Mouse (Mus musculus) heart, postnatal 25 days (tissue): ENCODE measurements at regions not wholly inside any gene's neighbourhood (a gene's known extent, or its start where the extent isn't known, plus 50 kb on each side); places are given as distances from the start of the nearest gene placed in this dataset.

Experiments used
- DNase-seq: peaks from one replicate; pipeline ENCODE4 v3.0.0; 2022; ENCODE audit warnings: low spot score
- intact Hi-C: fragments of 180-260 bp; cut with DNase I; formaldehyde crosslinking; loops from one replicate; pipeline ENCODE4 v1.15.1; 2025

DNA sequence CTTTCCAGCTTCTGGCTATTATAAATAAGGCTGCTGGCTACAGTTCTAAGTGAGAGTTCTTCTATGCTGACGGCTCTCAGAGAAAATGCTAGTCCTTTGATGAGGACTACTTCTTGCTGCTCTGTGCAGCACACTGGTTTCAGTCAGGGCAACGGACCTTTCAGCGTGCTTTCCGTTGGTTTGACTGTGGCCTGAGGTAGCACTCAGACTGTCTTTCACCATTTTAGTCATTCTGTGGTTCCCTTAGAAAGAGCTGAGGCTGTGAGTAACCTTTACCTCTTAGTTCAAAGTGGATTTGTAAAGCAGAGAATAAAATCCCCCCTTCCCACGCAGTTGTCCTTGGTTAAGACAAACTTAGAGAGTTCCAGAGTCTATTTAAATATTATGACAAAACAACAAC lies 110.0 kb upstream of the Cdkn2b start:
- intact Hi-C loops: no loop called here
- no peak for DNase-seq

DNA sequence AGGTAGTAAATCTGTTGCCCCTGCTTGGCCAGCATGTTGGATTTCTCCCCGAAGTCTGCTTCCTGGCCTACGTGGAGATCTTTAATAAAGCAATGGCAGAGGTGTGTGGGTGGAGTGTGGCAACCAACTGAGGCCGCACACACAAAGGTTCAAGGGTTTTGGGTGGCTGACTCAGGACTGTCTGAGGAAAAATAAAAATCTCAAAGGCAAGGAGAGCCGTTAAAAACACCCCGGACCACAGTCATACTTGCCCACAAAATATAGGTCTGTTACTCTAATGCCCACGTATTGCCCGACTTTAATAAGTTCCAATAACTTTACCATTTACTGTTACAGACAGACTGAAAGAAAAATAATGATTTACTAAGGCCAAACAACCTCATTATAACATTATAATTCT lies 108.7 kb upstream of the Cdkn2b start:
- no peak for DNase-seq
- intact Hi-C loops: no loop called here

DNA sequence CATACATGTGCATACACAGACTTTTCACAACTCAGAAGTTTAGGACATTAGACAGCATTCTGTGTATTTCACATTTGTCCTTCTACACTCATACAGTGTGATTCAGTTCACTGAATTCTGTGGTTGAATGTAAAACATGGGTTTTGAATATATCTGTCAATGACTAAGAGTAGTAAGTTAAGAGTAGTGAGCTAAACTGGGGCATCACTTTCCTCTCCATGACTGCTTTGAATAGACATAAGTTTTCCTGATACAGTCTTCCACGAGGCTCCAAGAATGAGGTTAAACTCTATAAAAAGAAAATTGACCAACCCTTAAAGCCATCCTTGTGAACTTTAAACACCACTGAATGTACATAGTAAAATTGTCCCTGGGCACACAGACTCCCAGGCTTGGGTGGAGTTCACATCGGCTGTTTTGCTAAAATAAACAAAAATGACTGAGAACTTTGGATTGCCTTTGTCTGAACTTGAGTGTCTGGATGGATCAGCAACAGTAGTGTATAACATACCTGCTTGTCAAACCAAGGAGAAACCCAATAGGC lies 94.9 kb upstream of the Cdkn2b start:
- DNase-seq: no peak
- intact Hi-C loops: no loop called here

DNA sequence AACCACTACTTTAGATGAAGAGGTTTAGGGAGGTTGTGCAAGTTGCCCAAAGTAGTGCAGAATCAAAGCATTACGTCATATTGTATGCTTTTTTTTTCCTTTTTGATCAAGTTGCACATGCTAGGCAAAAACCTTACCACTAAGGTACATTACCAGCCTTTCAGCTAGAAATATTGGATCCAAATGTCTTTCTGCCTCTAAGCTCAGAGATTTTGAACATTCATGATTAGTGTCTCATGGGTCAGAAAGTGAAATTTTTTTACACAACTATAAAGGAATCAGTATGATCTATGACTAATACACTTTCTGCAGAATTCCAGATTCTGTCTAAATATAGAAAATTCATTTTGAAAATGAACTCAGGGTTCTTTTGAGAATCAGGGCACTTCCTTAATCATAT lies 92.3 kb upstream of the Cdkn2b start:
- intact Hi-C loops: no loop called here
- no peak for DNase-seq

DNA sequence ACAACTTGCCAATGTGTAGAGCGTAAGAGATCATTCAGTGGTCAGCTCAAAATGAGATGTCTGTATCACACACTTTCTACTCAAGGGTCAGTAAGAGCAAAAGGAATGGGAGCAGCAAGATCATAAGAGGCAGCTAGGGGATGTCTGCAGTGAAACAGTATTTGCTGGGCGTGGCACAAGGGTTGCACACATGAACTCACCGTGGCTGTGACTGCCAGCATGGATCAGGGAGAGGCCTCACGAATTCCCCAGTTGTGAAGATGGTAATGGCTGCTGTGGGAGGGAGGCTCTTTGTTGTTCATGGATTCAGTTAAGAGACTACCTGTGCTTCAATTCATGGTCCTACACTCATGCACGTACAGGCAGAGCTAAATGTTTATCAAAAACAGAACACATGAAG lies 91.5 kb upstream of the Cdkn2b start:
- intact Hi-C loops: no loop called here
- no peak for DNase-seq

DNA sequence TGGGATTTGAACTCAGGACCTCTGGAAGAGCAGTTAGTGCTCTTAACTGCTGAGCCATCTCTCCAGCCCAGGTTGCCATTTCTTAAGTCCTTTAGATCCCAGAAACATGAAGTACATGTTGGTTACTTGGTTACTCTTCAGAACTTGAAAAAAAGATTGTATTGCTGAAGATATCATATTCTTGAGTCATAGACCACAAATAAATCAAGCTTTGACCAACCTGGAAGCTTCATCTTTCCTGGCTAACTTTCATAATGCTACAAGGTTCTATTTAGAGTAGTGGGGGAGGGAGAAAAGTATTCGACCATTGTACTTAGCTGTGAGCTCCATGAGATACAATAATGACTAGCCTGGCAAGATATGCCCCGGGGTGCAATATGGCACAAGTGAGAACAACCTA lies 90.9 kb upstream of the Cdkn2b start:
- DNase-seq: no peak
- intact Hi-C loops: no loop called here

DNA sequence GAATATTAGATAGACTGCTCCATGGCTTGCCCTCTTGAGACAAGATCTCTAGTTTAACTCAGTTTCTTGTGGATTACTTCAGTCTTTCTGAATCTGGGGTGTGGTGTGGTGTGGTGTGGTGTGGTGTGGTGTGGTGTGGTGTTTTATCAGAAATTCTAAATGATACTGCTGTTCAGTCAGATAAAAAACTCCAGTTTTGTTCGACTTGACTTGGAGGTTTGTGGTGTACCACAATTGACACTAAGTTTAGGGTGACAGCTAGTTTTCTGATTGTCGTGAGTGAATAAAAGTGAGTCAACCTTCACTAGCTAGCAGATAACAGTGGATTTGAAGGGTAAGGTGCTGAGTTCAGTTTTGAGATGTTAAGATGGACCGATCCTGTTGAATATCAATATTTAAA lies 89.5 kb upstream of the Cdkn2b start:
- intact Hi-C loops: no loop called here
- DNase-seq: no peak

DNA sequence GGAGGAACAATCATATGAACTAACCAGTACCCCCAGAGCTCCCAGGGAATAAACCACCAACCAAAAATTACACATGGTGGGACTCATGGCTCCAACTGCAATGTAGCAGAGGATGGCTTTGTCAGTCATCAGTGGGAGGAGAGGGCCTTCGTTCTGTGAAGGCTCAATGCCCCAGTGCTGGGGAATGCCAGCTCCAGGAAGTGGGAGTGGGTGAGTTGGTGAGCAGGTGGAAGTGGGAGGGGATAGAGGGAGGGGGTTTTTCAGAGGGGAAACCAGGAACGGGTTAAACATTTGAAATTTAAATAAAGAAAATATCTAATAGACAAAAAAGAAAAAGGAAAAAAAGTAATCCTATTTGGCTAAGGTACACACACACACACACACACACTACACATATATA lies 88.4 kb upstream of the Cdkn2b start:
- DNase-seq: no peak
- intact Hi-C loops: no loop called here

DNA sequence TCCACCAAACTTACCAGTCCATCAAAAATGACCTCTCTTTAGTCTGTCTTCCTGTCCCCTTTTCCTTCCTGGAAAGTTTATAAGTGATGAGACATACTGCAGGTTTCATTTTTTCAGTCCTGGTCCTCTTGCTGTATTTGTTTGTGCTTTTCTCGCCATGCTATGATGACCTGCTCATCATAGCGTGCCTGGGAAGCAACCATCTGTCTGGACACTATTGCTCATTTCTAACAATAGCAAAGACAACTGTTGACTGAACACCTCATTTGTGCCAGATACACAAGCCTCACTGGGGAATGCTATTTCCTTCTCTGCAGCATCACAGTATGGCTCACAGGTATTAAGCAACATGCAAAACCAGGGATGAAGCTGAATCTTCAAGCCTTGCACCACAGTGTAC lies 85.2 kb upstream of the Cdkn2b start:
- intact Hi-C loops: no loop called here

DNA sequence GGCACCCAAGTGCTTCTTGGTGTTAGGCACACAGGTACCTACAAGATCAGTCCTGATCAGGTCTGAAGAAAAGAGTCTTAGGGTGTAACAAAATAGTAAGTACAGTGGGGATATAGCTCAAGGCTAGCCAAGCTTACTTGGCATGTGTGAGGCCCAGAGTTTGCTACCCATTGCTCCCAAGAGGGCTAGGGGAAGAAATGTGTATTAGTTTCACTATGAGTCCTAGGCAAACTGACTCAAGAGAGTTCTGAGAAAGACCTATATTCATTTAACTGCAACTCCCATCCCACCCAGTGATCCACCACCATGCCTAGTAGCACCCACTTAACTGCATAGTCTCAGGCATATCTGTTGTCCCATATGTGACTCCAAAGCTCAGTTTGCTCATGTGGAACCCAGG lies 84.5 kb upstream of the Cdkn2b start:
- intact Hi-C loops: no loop called here
- DNase-seq: no peak

More for the DNA sequence above, 85.2 kb upstream of the Cdkn2b start:
- DNase-seq: no peak

DNA sequence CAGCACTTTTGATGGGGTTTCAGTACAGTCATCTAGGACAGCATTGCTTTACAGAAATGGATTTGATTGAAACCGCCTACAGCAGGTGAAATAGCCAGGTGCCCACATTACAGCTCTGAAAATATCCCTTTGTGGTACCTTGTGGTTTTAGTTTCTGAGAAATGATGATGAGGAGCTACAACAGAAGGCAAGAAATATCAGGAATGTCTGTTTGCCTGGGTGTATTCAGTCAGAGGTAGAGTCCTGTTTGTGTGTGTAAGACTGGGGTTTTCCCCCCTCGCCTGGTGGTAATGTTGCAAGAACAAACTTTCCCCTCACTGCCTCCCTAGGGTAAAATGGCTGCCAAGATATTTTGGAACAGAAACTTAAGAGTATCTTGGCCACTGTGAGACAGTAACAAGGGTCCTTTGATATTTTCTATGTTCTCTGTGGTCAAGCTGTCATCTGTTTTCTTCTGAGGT lies 82.4 kb upstream of the Cdkn2b start:
- DNase-seq: peak; percentile 5
- intact Hi-C loops: no loop called here

DNA sequence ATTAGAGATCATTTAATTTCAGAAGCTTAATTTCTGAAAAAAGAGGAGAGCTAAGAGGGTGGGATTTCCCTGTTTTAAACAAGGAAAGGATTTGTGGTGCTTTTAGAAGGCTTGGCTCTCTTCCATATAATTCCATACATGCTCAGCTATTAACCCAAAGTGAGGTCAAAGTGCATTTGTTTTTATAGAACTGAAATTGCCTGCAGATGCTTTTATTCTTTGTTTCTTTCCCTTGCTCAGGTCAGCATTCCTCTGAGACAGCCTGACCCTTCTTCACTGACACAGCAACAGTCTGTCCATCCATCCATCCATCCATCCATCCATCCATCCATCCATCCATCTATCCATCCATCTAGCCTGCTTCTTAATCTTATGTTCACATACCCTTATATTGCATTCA lies 82.0 kb upstream of the Cdkn2b start:
- no peak for DNase-seq
- intact Hi-C loops: no loop called here

DNA sequence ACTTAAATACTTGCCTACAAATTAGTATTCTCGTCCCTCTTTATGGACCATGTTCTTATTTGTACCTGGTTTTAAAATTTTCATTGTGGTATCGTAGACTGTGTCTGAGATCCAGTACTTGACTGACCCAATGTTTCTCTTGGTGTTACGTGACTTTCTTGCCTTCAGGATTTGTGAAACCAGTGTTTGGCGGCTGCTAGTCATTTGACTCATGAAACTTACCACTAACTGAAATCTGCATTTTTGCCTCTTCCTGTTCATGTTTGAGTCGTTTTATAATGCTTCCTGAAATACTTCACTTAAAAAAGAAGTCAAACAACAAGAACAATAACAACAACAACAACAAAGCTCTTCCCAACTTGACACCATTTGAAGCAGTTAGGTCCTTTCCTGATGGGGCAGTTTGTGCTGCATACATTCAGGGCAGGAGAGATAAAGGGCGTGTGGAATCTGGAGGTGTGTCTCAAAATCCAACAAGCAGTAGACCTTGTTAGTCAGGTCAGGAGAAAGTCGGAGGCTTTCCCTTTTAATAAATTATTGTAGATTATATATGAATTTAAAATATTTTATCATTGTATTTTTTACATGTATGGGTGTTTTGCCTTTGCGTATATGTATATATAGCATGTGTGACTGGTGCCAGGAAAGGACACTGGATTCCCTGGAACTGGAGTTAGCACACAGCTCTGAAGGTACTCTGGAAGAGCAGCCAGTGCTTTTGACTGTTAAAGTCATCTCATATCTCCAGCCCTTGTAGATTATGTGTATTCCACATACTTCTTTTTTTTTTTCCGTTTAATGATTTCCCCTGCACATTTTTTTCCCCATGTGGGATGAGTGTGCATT lies 80.8 kb upstream of the Cdkn2b start:
- intact Hi-C loops: no loop called here
- no peak for DNase-seq

DNA sequence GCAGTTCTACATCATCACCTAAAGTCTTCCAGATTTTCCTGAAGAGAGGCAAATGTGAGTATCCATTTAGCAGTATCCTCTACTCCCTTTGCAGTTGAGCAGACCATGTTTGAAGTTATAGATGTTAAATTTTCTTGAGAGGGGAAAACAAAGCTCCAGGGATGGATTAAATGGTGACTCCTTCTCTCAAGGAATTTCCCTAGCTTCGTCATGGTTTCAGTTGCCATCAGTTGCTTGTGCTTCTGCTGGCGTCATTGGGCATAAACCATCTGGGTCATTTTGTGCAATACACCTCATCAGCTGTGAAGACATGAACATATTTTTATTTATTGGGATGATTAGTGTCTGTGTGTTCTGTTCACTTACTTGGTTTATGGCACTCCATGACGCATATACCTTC lies 72.7 kb upstream of the Cdkn2b start:
- DNase-seq: no peak
- intact Hi-C loops: no loop called here

DNA sequence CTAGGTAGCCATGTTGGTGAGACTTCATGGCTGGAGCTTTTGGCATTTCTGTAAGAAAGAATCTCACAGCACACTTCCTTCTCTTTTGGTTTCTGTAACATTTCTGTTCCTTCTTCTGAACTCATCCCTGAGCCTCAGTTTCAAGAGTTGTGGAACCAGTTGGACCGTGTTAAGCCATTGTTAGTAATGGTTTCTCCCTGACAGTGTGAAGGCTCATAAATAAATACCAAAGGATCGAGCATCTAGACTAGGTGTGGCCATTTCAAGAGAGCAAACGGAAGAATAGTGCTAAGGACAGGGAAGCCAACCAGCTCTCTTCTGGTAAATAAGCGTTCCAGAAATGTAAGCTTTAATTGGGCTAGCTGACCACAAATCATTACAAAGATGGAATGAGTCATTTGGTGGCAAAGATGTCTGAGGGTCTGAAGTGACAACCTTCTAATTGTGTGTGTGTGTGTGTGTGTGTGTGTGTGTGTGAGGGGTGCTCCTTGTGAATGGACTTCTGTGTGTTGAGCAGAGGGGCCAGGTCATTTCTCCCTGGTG lies 71.7 kb upstream of the Cdkn2b start:
- intact Hi-C loops: no loop called here
- DNase-seq: no peak

DNA sequence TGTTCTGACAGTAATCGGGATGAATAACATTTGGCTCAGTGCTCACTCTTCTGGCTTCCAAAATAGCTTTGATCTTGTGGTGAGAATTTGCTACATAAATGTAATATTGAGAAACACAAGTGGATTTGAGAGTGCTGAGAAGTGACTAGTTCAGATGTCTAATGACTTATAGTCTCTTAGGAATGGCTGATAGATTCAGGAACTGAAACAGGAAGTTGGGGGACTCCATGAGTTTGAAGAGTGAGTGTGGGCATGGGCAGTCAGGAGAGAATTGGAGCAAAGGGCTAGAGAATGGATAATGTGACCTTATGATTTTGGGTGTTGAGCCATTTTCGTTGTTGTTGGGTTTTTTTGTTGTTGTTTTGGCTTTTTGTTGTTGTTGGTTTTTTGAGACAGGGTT lies 70.9 kb upstream of the Cdkn2b start:
- intact Hi-C loops: no loop called here
- DNase-seq: no peak

DNA sequence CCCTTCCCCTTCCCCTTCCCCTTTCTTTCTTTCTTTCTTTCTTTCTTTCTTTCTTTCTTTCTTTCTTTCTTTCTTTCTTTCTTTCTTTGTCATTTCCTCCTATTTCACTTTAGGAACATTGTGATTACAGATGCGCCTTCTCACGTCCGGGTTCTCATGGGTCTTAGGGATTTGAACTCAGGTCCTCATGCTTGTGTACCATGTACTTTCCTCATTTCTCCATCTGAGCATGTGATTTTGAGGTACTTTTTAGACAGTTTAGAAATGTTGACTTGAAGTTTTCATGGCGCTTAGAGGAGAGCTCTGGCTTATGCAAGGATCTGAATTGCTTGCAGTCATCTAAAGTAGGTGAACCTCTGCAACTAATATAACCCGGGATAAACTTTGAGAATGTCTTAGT lies 70.2 kb upstream of the Cdkn2b start:
- DNase-seq: no peak
- intact Hi-C loops: no loop called here

DNA sequence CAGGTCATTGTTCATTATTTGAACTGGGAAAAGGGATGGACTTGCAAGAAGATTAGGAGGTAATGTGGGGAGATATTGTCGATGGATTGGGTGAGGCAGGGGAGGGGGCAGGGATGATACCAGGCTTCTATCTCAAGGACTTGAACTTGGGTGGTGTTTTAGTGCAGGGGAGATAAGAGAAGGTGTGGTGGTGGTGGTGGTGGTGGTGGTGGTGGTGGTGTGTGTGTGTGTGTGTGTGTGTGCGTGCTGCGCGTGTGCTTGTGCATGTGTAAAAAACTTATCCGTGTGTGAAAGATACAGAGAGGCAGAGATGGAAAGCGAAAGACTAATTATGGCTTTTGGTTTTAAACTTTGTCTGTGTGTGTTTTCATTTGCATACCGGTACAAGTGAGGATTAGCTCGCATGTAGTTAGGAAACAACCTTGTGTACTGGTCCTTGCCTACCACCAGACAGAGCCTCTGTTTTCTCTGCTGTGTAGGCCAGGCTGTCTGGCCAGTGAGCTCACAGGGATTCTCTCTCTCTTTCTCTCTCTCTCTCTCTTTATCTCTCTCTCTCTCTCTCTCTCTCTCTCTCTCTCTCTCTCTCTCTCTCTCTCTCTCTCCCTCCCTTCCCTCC lies 69.6 kb upstream of the Cdkn2b start:
- DNase-seq: no peak
- intact Hi-C loops: no loop called here

DNA sequence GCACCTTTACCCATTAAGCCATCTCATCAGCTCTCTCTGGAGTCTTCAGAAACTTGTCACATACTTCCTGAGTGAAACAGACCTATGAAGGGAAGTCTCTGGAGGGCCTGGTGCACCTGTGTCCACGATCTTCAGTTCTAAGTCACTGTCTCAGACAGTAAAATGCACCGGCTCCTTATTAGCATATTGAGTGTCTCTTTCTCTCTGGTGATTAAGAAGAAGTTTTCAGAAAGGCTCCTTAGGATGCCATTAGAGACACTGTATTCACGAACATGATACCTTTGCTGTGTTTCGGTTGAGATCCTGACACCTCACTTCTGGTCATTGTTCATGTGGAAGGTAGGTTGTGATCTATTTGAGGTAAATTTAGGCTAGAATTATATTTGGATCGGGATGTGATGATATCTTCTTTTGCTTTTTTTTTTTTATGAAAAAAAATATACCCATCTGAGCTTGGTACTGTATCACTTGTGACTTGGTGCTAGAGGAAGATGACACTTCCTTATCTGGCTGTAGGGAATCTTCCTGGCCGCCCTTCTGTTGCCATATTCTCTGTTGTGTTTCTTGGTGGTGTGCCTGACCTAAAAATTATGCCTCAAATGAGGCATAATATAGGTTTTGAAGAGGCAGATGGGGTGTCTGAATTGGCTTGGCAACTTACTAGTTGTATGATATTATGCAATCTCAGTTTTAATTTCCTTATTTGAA lies 68.9 kb upstream of the Cdkn2b start:
- intact Hi-C loops: no loop called here

DNA sequence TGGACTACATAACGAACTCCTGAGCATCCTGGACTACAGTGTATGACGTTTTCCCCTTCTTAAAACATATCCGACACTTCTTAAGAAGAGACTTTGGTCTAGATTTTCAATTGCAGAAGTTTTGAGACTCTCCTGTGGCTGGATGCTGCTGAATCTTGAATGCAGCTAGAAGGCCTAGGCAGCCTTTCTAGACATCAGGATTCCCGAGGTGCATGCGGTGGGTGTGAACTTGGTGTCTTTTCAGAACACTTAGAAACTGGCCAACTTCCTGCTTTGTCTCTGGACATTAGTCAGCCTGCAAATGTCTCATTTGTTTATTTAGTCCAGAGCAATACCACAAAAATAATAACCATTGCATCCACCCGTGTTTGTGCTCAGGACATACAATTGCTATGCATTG lies 61.8 kb upstream of the Cdkn2b start:
- intact Hi-C loops: no loop called here
- no peak for DNase-seq

More for the DNA sequence above, 68.9 kb upstream of the Cdkn2b start:
- no peak for DNase-seq
